Mouse (Mus musculus) left cerebral cortex, adult 8-10 months (tissue): ENCODE measurements around the gene Gm10799. TPM values are rescaled to one million over a fixed set of nuclear protein-coding genes. Genes with fewer than 3 reads are reported as not detected.
"Not testable (repeated sequence)": the region's sequence is repeated elsewhere in the genome, so short reads cannot be mapped to it uniquely, and the experiment has no call there.

Experiments used
- DNase-seq, 2 experiments: peaks; one replicate each; pipeline ENCODE4 v3.0.0; 2022; ENCODE audit warnings: low spot score in 2 of 2
- total RNA-seq, 4 experiments: library from RNA; stranded (reverse); gene quantifications; 2 replicates each; pipeline ENCODE4 v1.2.4; 2022

Gm10799 gene
- total RNA-seq, 4 experiments from 2014 or later = not detected

DNA sequence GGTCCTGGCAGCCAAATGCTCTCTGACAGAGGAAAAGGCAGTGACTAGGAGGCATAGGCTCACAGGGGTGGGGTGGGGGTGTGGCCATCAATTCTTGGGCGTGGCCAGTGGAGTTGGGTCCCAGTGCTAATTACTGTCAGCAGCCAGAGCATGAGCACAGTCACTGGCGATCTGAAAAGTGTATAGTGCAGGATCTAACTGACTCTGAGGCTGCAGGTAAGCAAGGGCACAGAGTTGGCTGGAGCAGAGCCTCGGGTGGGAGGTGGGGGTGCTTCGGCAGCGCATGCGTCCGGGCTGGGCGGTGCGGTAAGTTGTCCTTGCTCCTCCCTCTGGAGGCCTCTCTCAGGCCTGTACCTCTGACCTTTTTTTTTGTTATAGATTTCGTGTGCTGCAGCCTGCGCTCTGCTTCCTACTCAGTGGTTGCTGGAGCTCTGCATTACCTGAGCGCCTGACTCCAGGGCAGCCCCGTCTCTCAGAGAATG, 1.4 kb upstream of the Gm10799 start, which contains the start of gene Cd59b:
TSS of gene Cd59b (plus strand) at position 146 of the 482 bp plus-strand sequence.
- DNase-seq = no peak

GRCm38 (mm10) chr2:104065526-104065925, 2.8 kb downstream of the Gm10799 start, which contains the start of gene Gm10912:
Gene Gm10912, plus strand, starts transcription at chr2:104065826.
- not testable (repeated sequence) for DNase-seq

DNA sequence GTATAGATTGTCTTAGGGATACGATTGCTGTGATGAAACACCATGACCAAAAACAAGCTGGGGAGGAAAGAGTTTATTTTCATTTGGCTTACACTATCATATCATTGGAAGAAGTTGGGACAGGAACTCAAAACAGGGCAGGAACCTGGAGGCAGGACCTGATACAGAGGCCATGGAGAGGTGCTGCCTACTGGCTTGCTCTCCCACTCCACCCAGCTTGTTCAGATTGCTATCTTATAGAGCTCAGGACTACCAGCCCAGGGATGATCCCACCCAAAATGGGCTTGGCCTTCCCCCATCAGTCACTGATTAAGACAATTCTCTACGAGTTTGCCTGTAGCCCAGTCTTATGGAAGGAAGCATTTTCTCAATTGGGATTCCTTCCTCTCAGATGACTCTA, 4.2 kb downstream of the Gm10799 start:
- no peak for DNase-seq

GRCm38 (mm10) chr2:104062665-104063064, 5.7 kb downstream of the Gm10799 start:
- no peak for DNase-seq

DNA sequence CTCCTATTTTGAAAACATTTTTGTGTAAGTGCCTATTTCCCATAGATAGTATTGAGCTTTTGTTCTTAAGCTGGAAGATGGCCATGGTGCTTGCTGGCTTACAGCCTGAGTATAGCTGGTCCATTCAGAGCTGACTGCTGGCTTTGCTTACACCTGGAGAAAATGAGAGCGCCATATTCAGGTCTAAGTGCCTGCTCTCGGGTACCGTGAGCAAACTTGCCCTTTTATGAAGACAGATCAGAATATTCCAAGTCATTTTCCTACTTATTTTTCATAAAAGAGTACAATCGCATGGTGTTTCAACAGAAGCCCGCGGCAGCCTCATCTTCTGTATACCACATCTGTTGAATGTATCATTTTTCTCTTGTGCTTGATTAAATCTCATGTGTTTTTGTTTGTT, 7.4 kb downstream of the Gm10799 start:
- DNase-seq = no peak

DNA sequence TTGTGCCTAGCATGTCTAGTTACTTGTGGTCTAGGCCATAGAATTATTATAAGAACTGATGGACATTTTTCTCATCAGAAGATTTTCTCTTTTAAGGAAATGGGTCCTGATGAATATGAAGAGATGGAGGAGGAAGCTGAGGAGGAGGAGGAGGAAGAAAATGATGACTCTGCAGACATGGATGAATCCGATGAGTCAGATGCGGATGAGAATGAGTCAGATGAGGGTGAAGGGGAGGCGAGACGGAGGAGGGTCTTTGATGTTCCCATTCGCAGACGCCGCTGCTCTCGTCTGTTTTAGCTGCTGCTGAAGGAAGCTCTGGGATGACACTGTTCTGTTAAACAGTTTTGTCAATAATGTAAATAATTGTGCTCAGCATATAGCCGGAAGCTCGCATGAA, 8.6 kb downstream of the Gm10799 start:
- DNase-seq = peak in 1 of 2 experiments; percentile 31

- no peak for DNase-seq
These were observed 9.4 kb downstream of the Gm10799 start for GRCm38 (mm10) chr2:104058954-104059353.

GRCm38 (mm10) chr2:104058381-104058780, 10.0 kb downstream of the Gm10799 start:
- DNase-seq = no peak

DNA sequence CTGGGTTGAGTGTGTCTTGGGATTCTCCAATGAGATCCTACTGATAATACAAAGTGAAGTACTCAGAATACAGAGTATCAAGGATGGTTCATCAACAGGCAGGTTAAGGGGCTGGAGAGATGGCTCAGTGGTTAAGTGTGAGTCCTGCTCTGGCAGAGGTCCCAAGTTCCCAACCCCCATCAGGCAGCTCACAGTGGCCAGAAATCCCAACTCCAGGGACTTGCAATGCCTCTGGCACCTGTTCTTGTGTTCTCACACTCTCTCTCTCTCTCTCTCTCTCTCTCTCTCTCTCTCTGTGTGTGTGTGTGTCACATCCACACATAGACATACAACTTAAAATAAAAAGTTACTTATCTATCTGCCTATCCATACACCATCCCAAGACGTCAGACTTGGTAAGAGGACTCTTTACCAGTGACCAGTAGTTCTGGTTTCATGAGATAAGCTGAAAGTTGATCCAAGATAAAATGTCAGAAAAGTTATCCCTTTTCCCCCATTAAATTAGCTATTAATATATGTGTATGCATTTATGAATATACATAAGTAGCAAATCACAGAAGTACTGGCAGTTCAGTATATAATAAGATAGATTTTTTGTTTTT, 23.8 kb downstream of the Gm10799 start:
- DNase-seq = no peak

DNA sequence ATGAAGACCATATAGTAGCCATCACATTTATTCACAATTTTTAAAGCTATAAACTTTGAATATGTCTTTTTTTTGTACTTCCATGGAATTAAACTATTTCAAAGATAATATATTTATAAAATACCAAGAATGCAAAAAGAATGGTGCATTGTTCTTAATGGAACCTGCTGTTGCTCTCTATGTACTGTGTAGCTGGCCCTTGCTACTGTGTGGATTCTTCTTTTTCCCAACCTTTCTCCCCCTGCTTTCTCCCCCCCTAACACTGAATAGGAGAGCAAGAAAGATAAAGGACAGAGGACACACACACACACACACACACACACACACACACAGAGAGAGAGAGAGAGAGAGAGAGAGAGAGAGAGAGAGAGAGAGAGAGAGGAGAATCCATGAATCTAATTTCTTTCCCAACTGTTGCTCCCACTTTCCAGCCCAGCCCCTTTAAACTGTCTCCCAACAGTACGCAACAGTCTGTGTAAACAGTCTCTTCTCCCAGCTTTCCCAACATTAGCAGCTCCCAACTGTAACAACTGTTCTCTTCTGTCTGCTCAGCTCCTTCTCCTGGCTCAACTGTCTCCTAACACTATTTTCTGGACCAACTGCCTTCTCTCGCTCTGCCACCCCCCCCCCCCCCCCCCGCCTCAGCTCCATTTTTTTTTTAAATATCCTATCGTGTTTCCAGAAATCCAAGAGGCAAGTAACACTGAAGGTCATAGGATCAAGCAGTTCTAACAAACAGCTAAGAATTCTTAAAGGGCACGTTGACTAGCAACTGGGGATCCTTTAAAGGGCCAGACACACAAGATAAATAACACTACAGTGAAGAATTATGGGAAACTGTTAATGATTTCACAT, 24.5 kb downstream of the Gm10799 start:
- no peak for DNase-seq

GRCm38 (mm10) chr2:104042766-104043165, 25.6 kb downstream of the Gm10799 start:
- DNase-seq = no peak

DNA sequence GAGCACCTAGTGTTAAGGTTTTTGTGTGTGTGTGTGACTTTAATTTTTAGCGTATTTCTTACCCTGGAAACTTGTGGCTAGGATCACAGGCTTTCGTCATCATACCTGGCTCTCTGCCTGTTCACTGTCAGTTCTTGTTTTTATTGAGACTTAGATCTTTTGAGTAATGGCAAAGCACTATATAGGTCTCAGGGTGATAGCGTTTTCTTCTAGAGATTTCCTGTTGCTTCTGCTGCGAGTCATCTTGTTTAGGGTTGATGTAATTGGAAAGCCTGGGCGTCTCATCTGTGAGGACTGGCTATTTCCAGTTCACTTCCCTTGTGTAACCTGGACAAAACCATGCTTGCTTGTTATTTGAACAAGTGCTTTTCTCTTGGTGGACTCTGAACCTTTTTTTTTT, 26.7 kb downstream of the Gm10799 start:
- no peak for DNase-seq

DNA sequence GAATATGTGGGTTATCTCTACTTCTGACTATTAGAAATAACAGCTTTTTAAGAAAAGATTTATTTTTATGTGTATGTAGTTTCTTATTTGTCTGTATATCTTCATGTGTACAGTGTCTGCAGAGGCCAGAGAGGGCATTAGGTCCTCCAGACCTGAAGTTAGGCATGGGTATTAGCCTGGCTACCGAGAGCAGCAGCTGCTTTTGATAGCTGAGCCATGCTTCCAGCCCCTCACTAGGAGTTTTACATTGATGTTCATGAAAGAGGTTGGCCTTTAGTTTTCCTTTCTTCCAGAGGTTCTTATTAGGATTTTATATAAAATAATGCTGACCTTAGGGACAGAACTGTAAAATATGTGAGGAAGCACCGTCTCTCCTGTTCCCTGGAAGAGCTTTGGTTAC, 30.1 kb downstream of the Gm10799 start:
- DNase-seq = no peak

- DNase-seq = no peak
These were observed 32.0 kb downstream of the Gm10799 start for GRCm38 (mm10) chr2:104036316-104036715.

DNA sequence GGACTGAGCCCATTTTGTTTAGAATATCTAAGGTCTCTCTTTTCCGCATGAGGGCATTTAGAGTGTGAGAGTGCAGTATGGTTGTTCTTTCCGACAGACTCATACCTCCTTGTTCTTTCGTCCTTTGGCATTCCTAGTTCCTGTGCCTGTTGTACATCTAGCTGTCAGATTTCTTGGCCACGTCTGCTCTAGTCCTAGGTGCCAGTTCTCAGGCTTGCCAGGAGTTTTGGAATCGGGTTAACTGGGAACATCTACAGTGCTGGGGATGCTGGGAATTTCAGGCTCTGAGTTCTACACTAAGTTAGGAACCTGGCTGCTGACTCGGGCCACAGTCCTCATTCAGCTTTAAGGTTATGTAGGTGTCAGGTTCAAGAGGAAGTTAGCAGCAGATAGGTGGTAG, 32.8 kb downstream of the Gm10799 start:
- no peak for DNase-seq

DNA sequence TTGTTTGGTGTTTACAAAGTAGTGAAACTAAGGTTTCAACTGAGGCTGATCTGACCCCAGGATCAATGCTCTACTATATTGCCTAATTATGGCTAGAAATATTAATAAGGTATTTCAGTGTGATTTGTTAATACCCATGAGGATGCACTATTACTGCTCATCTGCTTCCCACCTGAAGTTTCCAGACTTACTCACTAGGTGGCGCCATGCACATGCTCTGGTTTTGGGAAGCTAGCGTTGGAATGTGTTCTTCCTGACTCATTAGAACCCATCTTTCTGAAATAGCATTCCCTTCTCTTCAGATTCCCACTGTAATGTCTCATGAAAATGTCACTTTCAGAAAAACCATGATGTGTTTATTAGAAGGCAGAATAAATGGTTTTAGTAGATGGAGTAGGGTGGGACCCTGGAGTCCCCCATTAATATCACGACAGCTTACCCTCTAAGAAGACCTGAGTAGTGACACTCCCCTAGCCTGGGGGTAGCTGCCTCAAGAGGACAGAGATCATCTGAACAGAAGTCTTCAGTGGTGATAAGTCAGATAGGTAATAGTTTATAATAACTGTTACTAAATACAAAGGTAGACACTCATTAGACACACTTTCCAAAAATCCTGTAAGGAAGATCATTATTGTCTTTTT, 33.4 kb downstream of the Gm10799 start:
- DNase-seq = no peak

GRCm38 (mm10) chr2:104032056-104032455, 36.3 kb downstream of the Gm10799 start:
- DNase-seq = no peak

GRCm38 (mm10) chr2:104030381-104030780, 38.0 kb downstream of the Gm10799 start:
- no peak for DNase-seq

DNA sequence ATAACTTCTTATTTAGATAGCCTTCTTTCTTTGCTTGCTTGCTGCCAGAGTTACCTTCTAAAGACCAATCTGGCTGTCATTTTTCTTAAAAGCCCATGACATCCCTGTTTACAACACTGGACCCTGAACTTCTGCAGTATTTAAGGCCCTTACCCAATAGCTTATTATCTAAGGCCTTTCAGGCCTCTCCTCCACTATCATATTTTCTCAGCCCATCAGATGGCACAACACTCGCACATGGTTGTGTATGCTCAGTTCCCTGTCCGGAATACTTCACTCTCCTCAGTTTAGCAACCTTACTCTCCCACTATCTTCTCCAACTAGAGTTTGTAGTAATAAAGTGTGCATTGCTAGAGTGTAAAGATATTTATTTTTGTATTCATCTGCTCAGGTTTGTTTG, 39.3 kb downstream of the Gm10799 start:
- no peak for DNase-seq

DNA sequence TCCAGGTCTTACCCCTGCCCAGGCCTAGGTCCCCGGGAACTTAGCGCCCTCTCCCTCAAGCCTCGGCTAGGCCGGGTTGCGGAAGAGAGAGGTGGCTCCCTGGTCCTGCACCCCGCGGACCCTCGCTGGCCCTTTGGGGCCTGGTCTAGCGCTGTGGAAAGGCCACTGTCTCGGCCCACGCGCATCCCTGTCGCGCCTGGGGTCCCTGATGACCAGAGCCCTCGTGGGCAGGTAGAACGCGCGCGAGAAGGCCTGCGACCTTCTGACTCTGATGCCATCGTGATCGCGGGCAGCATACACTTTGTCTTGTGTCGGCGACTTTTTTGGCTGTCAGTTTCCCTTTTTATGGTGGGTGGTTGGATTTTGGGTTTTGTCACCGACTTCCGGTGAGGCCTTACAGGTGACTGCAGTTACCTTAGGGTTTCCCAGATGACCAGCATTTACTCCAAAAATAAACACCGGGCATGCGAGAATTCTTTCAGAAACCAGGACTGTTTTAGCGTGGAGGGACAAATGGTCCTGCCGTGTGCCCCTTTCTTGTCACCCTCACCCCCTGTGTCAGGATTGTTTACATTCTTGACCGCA, 40.1 kb downstream of the Gm10799 start, which contains the start of gene 4931422A03Rik:
TSS of gene 4931422A03Rik (minus strand) at position 223 of the 585 bp plus-strand sequence.
- peak in 1 of 2 experiments; percentile 46 for DNase-seq

DNA sequence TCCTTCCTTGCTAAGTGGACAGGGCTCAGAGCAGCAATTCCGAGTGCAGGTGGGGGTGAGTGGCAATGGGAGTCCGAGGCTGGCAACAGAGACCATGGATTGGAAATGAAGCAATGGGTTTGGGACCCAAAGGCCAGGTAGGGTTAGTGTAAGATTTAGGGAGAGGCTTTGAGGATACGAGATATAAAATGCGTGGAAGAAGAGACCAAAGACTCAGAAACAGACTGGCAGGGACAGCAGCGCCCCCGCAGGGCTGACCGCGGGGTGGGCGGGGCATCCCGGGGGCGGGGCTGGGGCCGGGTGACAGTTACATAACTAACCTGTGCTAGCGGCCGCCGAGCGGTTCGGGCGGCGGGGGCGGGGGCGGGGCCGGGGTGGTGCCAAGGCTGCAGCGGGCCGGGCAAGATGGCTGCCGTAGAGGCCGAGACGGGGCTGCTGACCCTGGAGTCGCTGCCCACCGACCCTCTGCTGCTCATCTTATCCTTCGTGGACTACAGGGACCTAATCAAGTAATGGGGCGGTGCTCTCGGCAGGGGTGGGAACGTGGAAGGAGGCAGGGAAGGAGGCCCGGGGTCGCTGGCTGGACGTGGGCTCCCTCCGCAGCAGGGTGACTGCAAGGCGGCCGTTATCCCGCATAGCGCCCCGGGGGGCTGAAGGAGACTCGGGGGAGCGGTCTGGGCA, 40.8 kb downstream of the Gm10799 start, which contains the start of gene Fbxo3:
TSS of gene Fbxo3 (plus strand) at position 264 of the 681 bp plus-strand sequence.
- DNase-seq = peak; percentile 69 to 83
